Mouse (Mus musculus): ENCODE measurements around the gene Enpep. TPM values are rescaled to one million over a fixed set of nuclear protein-coding genes. Genes with fewer than 3 reads are reported as not detected.

Enpep gene
- total and polyA plus RNA-seq, 3 experiments: 0.10 TPM; not detected in 2

- no peak for DNase-seq (ENCODE audit: extremely low read depth)
- in situ Hi-C loops (cut with MboI; ENCODE audit: low pct_ligation_motif_present, low pct_unique_long_range_greater_than_20kb, low sequenced_read_pairs) (no loop called here), dilution Hi-C loops (cut with MboI; ENCODE audit: extremely low pct_ligation_motif_present, extremely low pct_unique_long_range_greater_than_20kb, low sequenced_read_pairs) (no loop called here)
- H3K4me2 ChIP-seq (ENCODE audit: insufficient read depth, low read depth, poor library complexity, severe bottlenecking): no peak overlapping the region
- H3K9ac ChIP-seq (ENCODE audit: insufficient read depth, low read depth): no peak overlapping the region
- no peaks in the 10 kb centered on the region for H3K9me3 ChIP-seq (replicated peaks; ENCODE audit: low read length)
- H3K4me3 ChIP-seq (replicated peaks in 1 of 3; ENCODE audit: low read depth in 2 of 3, low read length in 2 of 3, poor library complexity in 1 of 3): no peak overlapping the region
- no peaks in the 10 kb centered on the region for H3K27me3 ChIP-seq (replicated peaks)
- H3K27ac ChIP-seq (ENCODE audit: insufficient read depth, low read depth): no peak overlapping the region
- no peaks in the 10 kb centered on the region for H3K4me1 ChIP-seq (ENCODE audit: control insufficient read depth in 1 of 2, insufficient read depth in 2 of 2)
- TF ChIP-seq SMC3 (IDR thresholded peaks at IDR 0.05; ENCODE audit: low read depth, low read length) (no peak), ZKSCAN1 (IDR thresholded peaks at IDR 0.05; ENCODE audit: borderline replicate concordance, low read depth, low read length) (no peak), CTCF (conservative IDR thresholded peaks at IDR 0.05 in 1 of 2, IDR thresholded peaks at IDR 0.05 in 1 of 2; ENCODE audit: low read depth in 2 of 2, low read length in 2 of 2) (no peak), ETS1 (conservative IDR thresholded peaks at IDR 0.05; ENCODE audit: low read depth, low read length) (no peak), SIN3A (IDR thresholded peaks at IDR 0.05; ENCODE audit: low read length) (no peak), MAFK (IDR thresholded peaks at IDR 0.05; ENCODE audit: insufficient replicate concordance, low read length) (no peak), JUND (conservative IDR thresholded peaks at IDR 0.05; ENCODE audit: low read depth, low read length) (no peak), POLR2A (IDR thresholded peaks at IDR 0.05; ENCODE audit: low read depth, low read length) (no peak), GABPA (IDR thresholded peaks at IDR 0.05; ENCODE audit: insufficient replicate concordance, low read depth, low read length) (no peak), MAZ (IDR thresholded peaks at IDR 0.05; ENCODE audit: low read depth, low read length) (no peak), POLR2AphosphoS2 (IDR thresholded peaks at IDR 0.05; ENCODE audit: low read depth, low read length) (no peak), UBTF (IDR thresholded peaks at IDR 0.05; ENCODE audit: low read depth, low read length) (no peak), JUN (IDR thresholded peaks at IDR 0.05; ENCODE audit: insufficient read depth, low read depth, low read length) (no peak), BHLHE40 (IDR thresholded peaks at IDR 0.05; ENCODE audit: low read depth, low read length) (no peak), MYC (IDR thresholded peaks at IDR 0.05; ENCODE audit: low read depth, low read length) (no peak)
- no peaks in the 10 kb centered on the region for H3K79me2 ChIP-seq (replicated peaks; ENCODE audit: control insufficient read depth, extremely low read depth, insufficient read depth, poor library complexity, severe bottlenecking)
- no peaks in the 10 kb centered on the region for H3K36me3 ChIP-seq (replicated peaks in 1 of 2; ENCODE audit: control insufficient read depth in 1 of 2, insufficient read depth in 1 of 2, low read length in 1 of 2)
Measured at GRCm38 (mm10) chr3:129341066-129341465, 8.5 kb upstream of the Enpep start.

- H3K36me3 ChIP-seq (replicated peaks in 1 of 2; ENCODE audit: control insufficient read depth in 1 of 2, insufficient read depth in 1 of 2, low read length in 1 of 2): no peaks in the 10 kb centered on the region
- dilution Hi-C loops (cut with MboI; ENCODE audit: extremely low pct_ligation_motif_present, extremely low pct_unique_long_range_greater_than_20kb, low sequenced_read_pairs) (no loop called here), in situ Hi-C loops (cut with MboI; ENCODE audit: low pct_ligation_motif_present, low pct_unique_long_range_greater_than_20kb, low sequenced_read_pairs) (no loop called here)
- no peak overlapping the region for H3K9ac ChIP-seq (ENCODE audit: insufficient read depth, low read depth)
- H3K4me2 ChIP-seq (ENCODE audit: insufficient read depth, low read depth, poor library complexity, severe bottlenecking): peak overlapping the region; percentile 10
- TF ChIP-seq SIN3A (IDR thresholded peaks at IDR 0.05; ENCODE audit: low read length) (no peak), BHLHE40 (IDR thresholded peaks at IDR 0.05; ENCODE audit: low read depth, low read length) (0 out of 2 replicates have a peak, but pooled peaks have one; percentile 26)
- H3K79me2 ChIP-seq (replicated peaks; ENCODE audit: control insufficient read depth, extremely low read depth, insufficient read depth, poor library complexity, severe bottlenecking): no peaks in the 10 kb centered on the region
- DNase-seq (ENCODE audit: extremely low read depth): no peak
- no peaks in the 10 kb centered on the region for H3K9me3 ChIP-seq (replicated peaks; ENCODE audit: low read length)
- no peaks in the 10 kb centered on the region for H3K27me3 ChIP-seq (replicated peaks)
- H3K4me1 ChIP-seq (ENCODE audit: control insufficient read depth in 1 of 2, insufficient read depth in 2 of 2): no peaks in the 10 kb centered on the region
- no peak overlapping the region for H3K27ac ChIP-seq (ENCODE audit: insufficient read depth, low read depth)
- H3K4me3 ChIP-seq (replicated peaks in 1 of 3; ENCODE audit: low read depth in 2 of 3, low read length in 2 of 3, poor library complexity in 1 of 3): no peak overlapping the region
Measured at GRCm38 (mm10) chr3:129338296-129339091, 6.0 kb upstream of the Enpep start.
